Mouse (Mus musculus): ENCODE data around the gene Akr1b10.

DNA sequence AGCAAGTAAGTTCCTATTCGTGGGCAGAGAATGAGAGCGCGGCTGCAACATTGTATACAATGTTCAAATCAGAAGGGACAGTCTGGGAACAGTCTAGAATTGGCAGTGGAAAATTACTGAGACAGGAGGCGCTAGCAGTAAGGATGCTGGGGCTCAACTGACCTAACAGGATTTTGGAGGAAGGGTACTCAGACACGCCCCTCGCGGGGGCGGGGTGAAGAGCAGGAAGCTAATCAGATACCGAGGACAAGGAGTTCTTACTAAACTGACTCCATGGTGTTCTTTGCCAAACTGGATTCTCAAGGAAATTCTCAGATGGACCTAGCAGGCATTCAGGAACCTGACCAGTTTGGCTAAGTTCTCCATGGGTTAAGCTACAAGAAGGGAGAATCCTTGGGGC lies 39.1 kb upstream of the Akr1b10 start:
- no peak for TF ChIP-seq CTCF (IDR thresholded peaks at IDR 0.05; ENCODE audit: low read depth, low read length)
- TF ChIP-seq EP300 (IDR thresholded peaks at IDR 0.05; ENCODE audit: insufficient read depth, low read depth, low read length) = no peak

Data from ES-Bruce4 (cell line).